Comparison of ENCODE assay signal across 16 mouse cellular contexts in genomic region chr15:91038860-91039259, GRCm38 (mm10).
"Had no signal": no experiment of that assay in that cellular context is flagged by ENCODE, and none has a peak within 500 bp of the region (broad histone marks: within the 10 kb centered on the region; RNA-seq: fewer than 3 reads in every experiment).

No protein-coding gene starts in this region.

- DNase-seq: kidney, adult 8-10 months; kidney, postnatal 14 days; kidney, postnatal 4 days; layer of hippocampus, adult 9-11 months; liver, embryonic 13.5 days; lung, adult 2 months; lung, postnatal 14 days; lung, postnatal 4 days; midbrain, embryonic 14.5 days; right cerebral cortex, adult 18-20 months; right cerebral cortex, postnatal 14 days; right cerebral cortex, postnatal 4 days; thymus, postnatal 25 days had no signal

- H3K27me3 ChIP-seq: kidney, embryonic 15.5 days; liver, embryonic 13.5 days; neural tube, embryonic 12.5 days; neural tube, embryonic 15.5 days had no signal
